Mouse (Mus musculus) effector memory CD4-positive, alpha-beta T cell, adult 7 months (primary cell): Measurements from ENCODE around the gene Rgs19. TPM values are rescaled to one million over a fixed set of nuclear protein-coding genes. Genes with fewer than 3 reads are reported as not detected.

Experiments
- polyA plus RNA-seq: library from polyadenylated mRNA; unstranded; fragments of 100-300 nt; shearing (Covaris generic); gene quantifications from one replicate; pipeline ENCODE4 v1.2.1, GENCODE M21; 2017

The Rgs19 gene
- 118 TPM for polyA plus RNA-seq

DNA sequence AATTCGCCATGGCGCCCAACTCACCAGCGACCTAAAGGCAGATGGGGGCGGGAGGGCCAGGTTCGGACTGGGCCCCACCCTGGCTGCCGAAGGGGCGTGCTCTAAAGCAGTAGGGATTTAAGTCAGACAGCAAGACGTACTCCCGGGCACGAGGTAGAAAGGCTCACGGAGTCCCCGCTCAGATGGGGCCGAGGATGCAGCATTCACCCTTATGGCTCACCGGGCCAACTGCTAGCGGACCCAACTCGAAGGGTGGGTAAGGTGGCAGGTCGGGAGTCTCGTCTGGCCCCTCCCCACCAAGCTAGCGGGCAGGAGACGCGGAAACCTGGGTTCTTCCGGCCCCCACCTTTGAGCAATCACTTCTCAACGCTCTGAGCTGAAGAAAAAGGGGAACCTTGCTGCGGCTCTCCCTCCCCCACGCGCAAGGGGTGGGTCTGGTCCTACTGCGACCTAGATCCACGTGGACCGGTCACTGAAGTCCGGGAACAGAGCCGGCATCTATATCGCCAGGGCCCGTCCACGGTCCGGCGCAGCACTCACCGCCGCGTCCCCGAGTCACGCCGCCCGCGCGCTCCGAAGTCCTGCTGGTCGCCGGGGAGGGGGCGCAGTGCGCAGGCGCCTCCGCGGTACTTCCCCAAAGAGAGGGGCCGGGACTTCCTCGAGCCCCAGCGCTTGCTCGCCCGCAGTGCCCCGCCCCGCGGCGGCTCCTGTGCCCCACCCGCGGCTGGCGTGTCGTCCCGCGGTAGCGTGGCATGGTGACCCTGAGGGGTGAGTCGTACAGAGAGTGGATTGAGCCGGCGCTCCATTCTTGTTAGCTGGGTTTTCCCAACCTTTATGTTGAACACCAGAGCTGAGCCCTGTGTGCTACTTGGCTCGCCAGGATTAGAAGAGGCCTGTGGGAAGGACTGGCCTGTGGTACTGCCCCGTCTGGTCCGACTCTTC lies at the start of gene Rgs19:
Rgs19 (minus strand) TSS at position 639 of the 942 bp plus-strand sequence.

DNA sequence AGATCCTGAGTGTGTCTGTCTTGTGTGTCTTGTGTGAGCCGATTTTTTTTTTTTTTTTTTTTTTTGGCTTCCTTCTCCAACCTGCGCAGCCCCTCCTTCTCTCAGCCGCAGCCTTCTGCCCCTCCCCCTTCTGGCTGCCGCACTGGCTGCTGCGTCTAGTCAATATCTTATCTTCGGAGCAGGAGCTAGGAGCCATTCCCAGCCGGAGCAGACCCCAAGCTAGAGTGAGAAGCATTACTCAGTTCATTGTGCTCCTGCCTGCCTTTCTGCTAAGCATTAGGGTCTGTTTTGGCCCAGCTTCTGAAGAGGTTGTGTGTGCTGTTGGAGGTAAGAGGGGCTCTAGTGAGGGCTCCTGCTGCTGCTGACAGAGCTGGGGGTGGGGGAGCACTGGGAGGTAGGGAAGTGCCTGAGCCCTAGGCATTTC lies 21.1 kb upstream of the Rgs19 start, which contains the start of gene Oprl1:
Oprl1 (plus strand) TSS at position 114 of the 424 bp plus-strand sequence.

GRCm38 (mm10) chr2:181698241-181698640 lies 4.5 kb upstream of the Rgs19 start, which contains the start of gene Lkaaear1:
Gene Lkaaear1 (minus strand): TSS chr2:181698442.

DNA sequence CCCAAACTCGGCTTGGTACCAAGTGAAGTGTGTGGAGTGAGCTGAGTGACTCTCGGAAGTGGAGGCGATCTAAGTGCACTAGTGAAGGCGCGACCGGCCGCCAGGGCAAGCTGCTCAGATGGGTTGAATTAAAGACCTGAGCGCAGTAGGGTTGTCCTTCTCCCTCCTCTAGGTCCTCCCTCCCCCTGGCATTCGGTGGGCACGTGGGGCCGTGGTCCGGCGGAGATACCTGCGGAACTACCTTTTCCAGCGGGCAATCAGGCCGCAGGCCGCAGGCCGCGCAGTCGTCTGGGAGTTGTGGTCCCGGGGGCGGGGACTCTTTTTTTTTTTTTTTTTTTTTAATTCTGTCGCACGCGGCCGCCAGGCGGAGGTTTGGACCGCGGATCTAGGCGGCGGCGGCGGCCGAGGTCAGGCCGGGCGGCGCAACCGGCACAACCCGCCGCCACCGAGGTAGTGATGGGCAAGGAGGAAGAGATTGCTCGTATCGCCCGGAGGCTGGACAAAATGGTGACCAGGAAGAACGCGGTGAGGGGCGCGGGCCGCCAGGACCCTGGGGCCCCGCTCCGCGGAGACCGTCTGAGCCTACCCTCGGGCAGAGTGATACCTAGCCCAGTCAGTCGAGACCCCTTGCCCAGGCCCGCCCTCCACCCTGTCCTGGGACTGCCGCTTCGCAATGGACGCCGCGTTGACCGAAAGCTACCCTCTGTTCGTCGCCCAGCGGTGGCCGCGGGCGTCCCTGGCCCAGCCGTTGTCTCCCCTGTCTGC lies 13.6 kb downstream of the Rgs19 start, which contains the start of gene Tcea2:
Tcea2 (plus strand) TSS at position 360 of the 765 bp plus-strand sequence.

GRCm38 (mm10) chr2:181671326-181671725 lies 22.5 kb downstream of the Rgs19 start, which contains the start of gene Sox18:
Gene Sox18 (minus strand): TSS chr2:181671640.

GRCm38 (mm10) chr2:181656734-181657133 lies 37.0 kb downstream of the Rgs19 start, which contains the start of gene Gm29797:
Gene Gm29797 (plus strand): TSS chr2:181657034.

Other genes with a start within 250 kb of the Rgs19 start
- 33.2 TPM for gene Zbtb46, start 234.6 kb downstream of the Rgs19 start, polyA plus RNA-seq
- not detected for gene Abhd16b, start 200.8 kb downstream of the Rgs19 start, polyA plus RNA-seq
- 106 TPM for gene Tpd52l2, start 196.8 kb downstream of the Rgs19 start, polyA plus RNA-seq
- 146 TPM for gene Dnajc5, start 173.5 kb downstream of the Rgs19 start, polyA plus RNA-seq
- gene Uckl1, start 109.1 kb downstream of the Rgs19 start, polyA plus RNA-seq = 104 TPM
- gene Prpf6, start 102.1 kb downstream of the Rgs19 start, polyA plus RNA-seq = 96.9 TPM
- gene Zfp512b, start 101.2 kb downstream of the Rgs19 start, polyA plus RNA-seq = 26.8 TPM
- gene Samd10, start 94.8 kb downstream of the Rgs19 start, polyA plus RNA-seq = 12.5 TPM
- gene Gm29797, start 36.9 kb downstream of the Rgs19 start, polyA plus RNA-seq = not detected
- gene Sox18, start 22.3 kb downstream of the Rgs19 start, polyA plus RNA-seq = 0.32 TPM
- 25.3 TPM for gene Tcea2, start 13.7 kb downstream of the Rgs19 start, polyA plus RNA-seq
- gene Lkaaear1, start 4.5 kb upstream of the Rgs19 start, polyA plus RNA-seq = not detected
- not detected for gene Oprl1, start 21.0 kb upstream of the Rgs19 start, polyA plus RNA-seq
- not detected for gene Myt1, start 69.4 kb upstream of the Rgs19 start, polyA plus RNA-seq
- gene Pcmtd2, start 143.9 kb upstream of the Rgs19 start, polyA plus RNA-seq = 58.3 TPM
- gene Polr3k, start 170.4 kb upstream of the Rgs19 start, polyA plus RNA-seq = 21.6 TPM